ENCODE assay signal across 8 mouse cellular contexts in genomic region chr10:86685179-86686016, GRCm38 (mm10). TPM values are rescaled to one million over a fixed set of nuclear protein-coding genes. Genes with fewer than 3 reads are reported as not detected.
DNase-seq lines count a peak whose midpoint lies in the region; ATAC-seq and TF ChIP-seq lines count a peak whose summit lies in the region.
"Not testable (repeated sequence)": the region's sequence is repeated elsewhere in the genome, so short reads cannot be mapped to it uniquely, and the experiment has no call there.

No protein-coding gene starts in this region.

- intact Hi-C loops in left cerebral cortex, postnatal 4 days (cut with DNase I) = not testable (repeated sequence)

- not testable (repeated sequence) for H3K27ac ChIP-seq in intestine, postnatal 0 days (ENCODE audit: low read depth, low read length)
- H3K27ac ChIP-seq in midbrain, embryonic 11.5 days (ENCODE audit: low read depth, low read length) = peak overlapping the region; percentile 57; the same call in 1 of the 2 replicates

- H3K4me2 ChIP-seq in intestine, postnatal 0 days (replicated peaks; ENCODE audit: low read depth) = peak overlapping the region; percentile 92
- H3K4me2 ChIP-seq in midbrain, embryonic 11.5 days = peak overlapping the region; percentile 66

- H3K4me1 ChIP-seq in intestine, postnatal 0 days (replicated peaks; ENCODE audit: control insufficient read depth, insufficient read depth, low read length); midbrain, embryonic 11.5 days (ENCODE audit: control insufficient read depth, insufficient read depth, low read length): not testable (repeated sequence)

- peak overlapping the region; percentile 69 for H3K4me3 ChIP-seq in intestine, postnatal 0 days (ENCODE audit: low read depth, low read length)
- H3K4me3 ChIP-seq in midbrain, embryonic 11.5 days (ENCODE audit: low read depth, low read length) = peak overlapping the region; percentile 63

- not testable (repeated sequence) for H3K9me3 ChIP-seq in intestine, postnatal 0 days (ENCODE audit: control insufficient read depth); midbrain, embryonic 11.5 days (ENCODE audit: control insufficient read depth, low read length)

- H3K9ac ChIP-seq in intestine, postnatal 0 days (ENCODE audit: low read depth, low read length) = peak overlapping the region; percentile 80
- peak overlapping the region; percentile 85 for H3K9ac ChIP-seq in midbrain, embryonic 11.5 days (ENCODE audit: low read length)

- peak; percentile 90 for ATAC-seq in intestine, postnatal 0 days
- ATAC-seq in midbrain, embryonic 11.5 days (ENCODE audit: low FRiP score) = peak; percentile 92

- not testable (repeated sequence) for H3K27me3 ChIP-seq in intestine, postnatal 0 days (replicated peaks; ENCODE audit: control insufficient read depth, insufficient read depth, low read length); midbrain, embryonic 11.5 days (ENCODE audit: control insufficient read depth, insufficient read depth, low read length)

- under 1% methylated on average over 50 of the region's 53 CpGs for WGBS in intestine, postnatal 0 days
- under 1% methylated on average over 50 of the region's 53 CpGs for WGBS in midbrain, embryonic 11.5 days

- not testable (repeated sequence) for TF ChIP-seq CTCF in intestine, postnatal 0 days (IDR thresholded peaks at IDR 0.05; ENCODE audit: low read depth)

- not testable (repeated sequence) for H3K36me3 ChIP-seq in intestine, postnatal 0 days (ENCODE audit: control insufficient read depth, insufficient read depth); midbrain, embryonic 11.5 days (ENCODE audit: control insufficient read depth, insufficient read depth, low read length)

- peak; percentile 60 for DNase-seq in adrenal gland, adult 8-10 months
- peak; percentile 90 for DNase-seq in embryo, embryonic 9.5 days (ENCODE audit: extremely low spot score)
- peak; percentile 70 to 81 for DNase-seq in gastrocnemius, postnatal 4 days (ENCODE audit: low spot score in 2 of 2)
- peak; percentile 80 for DNase-seq in left cerebral cortex, postnatal 4 days
- peak; percentile 100 for DNase-seq in midbrain, embryonic 11.5 days (ENCODE audit: low spot score, missing footprints)
- peak; percentile 83 for DNase-seq in right cerebral cortex, postnatal 4 days
- peak; percentile 86 for DNase-seq in yolk sac, embryonic 10.5 days (ENCODE audit: low spot score)

RNA-seq across cellular contexts. Expression of gene Hsp90b1, which starts 19.9 kb away (rescaled TPM):
- 100 to 1,000 TPM; 585 to 731 (median 653) TPM for total RNA-seq in adrenal gland, adult 8-10 months (2022)
- total RNA-seq in gastrocnemius, postnatal 4 days (2021) = 100 to 1,000 TPM; 260 to 268 TPM
- polyA plus RNA-seq in intestine, postnatal 0 days (2015; fragmentation: Nextera tagmentation; extraction: Ambion mirVana) = 296 and 334 TPM in 2 replicates
- total RNA-seq in left cerebral cortex, postnatal 4 days (2021) = 100 to 1,000 TPM; 263 to 270 TPM
- polyA plus RNA-seq in midbrain, embryonic 11.5 days (2014; fragmentation: Nextera tagmentation; extraction: Ambion mirVana) = 477 and 506 TPM in 2 replicates

RNA-seq across cellular contexts. Expression of gene Ttc41, which starts 20.2 kb away (rescaled TPM):
- 1 to 10 TPM; 3.0 to 6.7 (median 3.9) TPM for total RNA-seq in adrenal gland, adult 8-10 months (2022)
- 1 to 10 TPM; 2.2 to 2.4 TPM for total RNA-seq in gastrocnemius, postnatal 4 days (2021)
- polyA plus RNA-seq in intestine, postnatal 0 days (2015; fragmentation: Nextera tagmentation; extraction: Ambion mirVana) = 0.59 TPM in 2 replicates
- total RNA-seq in left cerebral cortex, postnatal 4 days (2021) = 1 to 10 TPM; 1.9 to 2.3 TPM
- polyA plus RNA-seq in midbrain, embryonic 11.5 days (2014; fragmentation: Nextera tagmentation; extraction: Ambion mirVana) = 1.9 and 2.5 TPM in 2 replicates
